Mouse (Mus musculus) E14TG2a.4 (cell line): ENCODE data around the gene Fpr2.

Source experiments
- CTCF ChIP-seq: conservative IDR thresholded peaks from 2 replicates; pipeline ENCODE4 v1.5.1; 2014; ENCODE audit warnings: low read length
- NANOG ChIP-seq: IDR thresholded peaks from 2 replicates; pipeline ENCODE4 v1.6.1; 2014; ENCODE audit warnings: borderline replicate concordance, low read length, mixed read lengths
- POU5F1 ChIP-seq: IDR thresholded peaks from 2 replicates; pipeline ENCODE4 v1.6.1; 2014; ENCODE audit warnings: low read length, borderline replicate concordance

GRCm38 (mm10) chr17:17882672-17883071, 5.0 kb upstream of the Fpr2 start:
- TF ChIP-seq CTCF (no peak), NANOG (no peak), POU5F1 (no peak)
